Mouse (Mus musculus): ENCODE results near the gene Selenon. TPM values are rescaled to one million over a fixed set of nuclear protein-coding genes. Genes with fewer than 3 reads are reported as not detected.

The Selenon gene
- polyA plus RNA-seq, 2 experiments = 48.5 to 68.5 TPM

- 80% methylated on average over 5 of the region's 5 CpGs for WGBS
- ATAC-seq (ENCODE audit: low FRiP score, low read depth) = no peak
- H3K4me2 ChIP-seq (replicated peaks; ENCODE audit: low read depth, low read length, severe bottlenecking) = no peak overlapping the region
- H3K9ac ChIP-seq (ENCODE audit: low read depth, low read length, severe bottlenecking) = no peak overlapping the region
- H3K4me1 ChIP-seq (ENCODE audit: control insufficient read depth, insufficient read depth, low read length) = peaks cover 16% of the 10 kb centered on the region
- H3K9me3 ChIP-seq (ENCODE audit: control insufficient read depth, low read length) = no peaks in the 10 kb centered on the region
- no peak for TF ChIP-seq POLR2A (IDR thresholded peaks at IDR 0.05; ENCODE audit: borderline replicate concordance, extremely low read depth, insufficient read depth, insufficient read length)
- no peaks in the 10 kb centered on the region for H3K27me3 ChIP-seq (ENCODE audit: control insufficient read depth, insufficient read depth, low read length)
- no peak overlapping the region for H3K27ac ChIP-seq (replicated peaks; ENCODE audit: low read depth, low read length)
- DNase-seq (ENCODE audit: low spot score) = no peak
- H3K36me3 ChIP-seq (ENCODE audit: control insufficient read depth, insufficient read depth, low read length) = no peaks in the 10 kb centered on the region
- no peak overlapping the region for H3K4me3 ChIP-seq (replicated peaks; ENCODE audit: low read length)
These were observed 37.0 kb upstream of the Selenon start for GRCm38 (mm10) chr4:134588951-134589350.

GRCm38 (mm10) chr4:134588287-134588686, 36.3 kb upstream of the Selenon start:
- H3K4me3 ChIP-seq (replicated peaks; ENCODE audit: low read length) = no peak overlapping the region
- no peak for ATAC-seq (ENCODE audit: low FRiP score, low read depth)
- WGBS = 77% methylated on average over 9 of the region's 9 CpGs

GRCm38 (mm10) chr4:134587636-134588197, 35.8 kb upstream of the Selenon start:
- Histone ChIP-seq H3K4me3 (replicated peaks; ENCODE audit: low read length) (no peak overlapping the region), H3K9me3 (ENCODE audit: control insufficient read depth, low read length) (no peaks in the 10 kb centered on the region), H3K9ac (ENCODE audit: low read depth, low read length, severe bottlenecking) (no peak overlapping the region), H3K4me1 (ENCODE audit: control insufficient read depth, insufficient read depth, low read length) (peaks cover 16% of the 10 kb centered on the region), H3K36me3 (ENCODE audit: control insufficient read depth, insufficient read depth, low read length) (no peaks in the 10 kb centered on the region), H3K27me3 (ENCODE audit: control insufficient read depth, insufficient read depth, low read length) (no peaks in the 10 kb centered on the region), H3K27ac (replicated peaks; ENCODE audit: low read depth, low read length) (no peak overlapping the region), H3K4me2 (replicated peaks; ENCODE audit: low read depth, low read length, severe bottlenecking) (no peak overlapping the region)
- TF ChIP-seq POLR2A (IDR thresholded peaks at IDR 0.05; ENCODE audit: borderline replicate concordance, extremely low read depth, insufficient read depth, insufficient read length) = no peak
- ATAC-seq (ENCODE audit: low FRiP score, low read depth) (no peak), DNase-seq (ENCODE audit: low spot score) (no peak)
- 62% methylated on average over 11 of the region's 11 CpGs for WGBS

More at GRCm38 (mm10) chr4:134588287-134588686, 36.3 kb upstream of the Selenon start:
- Histone ChIP-seq H3K27me3 (ENCODE audit: control insufficient read depth, insufficient read depth, low read length) (no peaks in the 10 kb centered on the region), H3K36me3 (ENCODE audit: control insufficient read depth, insufficient read depth, low read length) (no peaks in the 10 kb centered on the region), H3K27ac (replicated peaks; ENCODE audit: low read depth, low read length) (no peak overlapping the region), H3K4me2 (replicated peaks; ENCODE audit: low read depth, low read length, severe bottlenecking) (no peak overlapping the region), H3K9me3 (ENCODE audit: control insufficient read depth, low read length) (no peaks in the 10 kb centered on the region), H3K4me1 (ENCODE audit: control insufficient read depth, insufficient read depth, low read length) (peaks cover 16% of the 10 kb centered on the region), H3K9ac (ENCODE audit: low read depth, low read length, severe bottlenecking) (no peak overlapping the region)
- no peak for DNase-seq (ENCODE audit: low spot score)
- TF ChIP-seq POLR2A (IDR thresholded peaks at IDR 0.05; ENCODE audit: borderline replicate concordance, extremely low read depth, insufficient read depth, insufficient read length) = no peak

- Histone ChIP-seq H3K9ac (ENCODE audit: low read depth, low read length, severe bottlenecking) (no peak overlapping the region), H3K4me1 (ENCODE audit: control insufficient read depth, insufficient read depth, low read length) (peaks cover 7% of the 10 kb centered on the region), H3K9me3 (ENCODE audit: control insufficient read depth, low read length) (no peaks in the 10 kb centered on the region), H3K4me2 (replicated peaks; ENCODE audit: low read depth, low read length, severe bottlenecking) (no peak overlapping the region), H3K27ac (replicated peaks; ENCODE audit: low read depth, low read length) (no peak overlapping the region), H3K27me3 (ENCODE audit: control insufficient read depth, insufficient read depth, low read length) (no peaks in the 10 kb centered on the region), H3K4me3 (replicated peaks; ENCODE audit: low read length) (no peak overlapping the region), H3K36me3 (ENCODE audit: control insufficient read depth, insufficient read depth, low read length) (no peaks in the 10 kb centered on the region)
- WGBS = 100% methylated on average over 1 of the region's 1 CpGs
- no peak for TF ChIP-seq POLR2A (IDR thresholded peaks at IDR 0.05; ENCODE audit: borderline replicate concordance, extremely low read depth, insufficient read depth, insufficient read length)
- no peak for ATAC-seq (ENCODE audit: low FRiP score, low read depth)
- no peak for DNase-seq (ENCODE audit: low spot score)
These were observed 34.7 kb upstream of the Selenon start for GRCm38 (mm10) chr4:134586631-134587030.

- DNase-seq (ENCODE audit: low spot score) = no peak
- Histone ChIP-seq H3K9ac (ENCODE audit: low read depth, low read length, severe bottlenecking) (no peak overlapping the region), H3K9me3 (ENCODE audit: control insufficient read depth, low read length) (no peaks in the 10 kb centered on the region), H3K4me1 (ENCODE audit: control insufficient read depth, insufficient read depth, low read length) (peaks cover 2% of the 10 kb centered on the region), H3K36me3 (ENCODE audit: control insufficient read depth, insufficient read depth, low read length) (no peaks in the 10 kb centered on the region), H3K27me3 (ENCODE audit: control insufficient read depth, insufficient read depth, low read length) (no peaks in the 10 kb centered on the region), H3K27ac (replicated peaks; ENCODE audit: low read depth, low read length) (no peak overlapping the region), H3K4me3 (replicated peaks; ENCODE audit: low read length) (no peak overlapping the region), H3K4me2 (replicated peaks; ENCODE audit: low read depth, low read length, severe bottlenecking) (no peak overlapping the region)
- WGBS = 77% methylated on average over 7 of the region's 7 CpGs
- ATAC-seq (ENCODE audit: low FRiP score, low read depth) = no peak
- TF ChIP-seq POLR2A (IDR thresholded peaks at IDR 0.05; ENCODE audit: borderline replicate concordance, extremely low read depth, insufficient read depth, insufficient read length) = no peak
These were observed 34.2 kb upstream of the Selenon start for GRCm38 (mm10) chr4:134586126-134586525.

Measured in limb, embryonic 14.5 days (tissue).